Mouse (Mus musculus) hindbrain, embryonic 14.5 days (tissue): ENCODE results near the gene Prkca. TPM values are rescaled to one million over a fixed set of nuclear protein-coding genes. Genes with fewer than 3 reads are reported as not detected.

Source experiments
- ATAC-seq: fragments of 200-750 bp; cut with Nextera tagmentation; 2 replicates; pipeline ENCODE4 v1.8.0; 2017; ENCODE audit warnings: moderate number of reproducible peaks, mild to moderate bottlenecking, moderate TSS enrichment, moderate library complexity; ENCODE audit not compliant: low FRiP score
- DNase-seq: peaks from one replicate; pipeline ENCODE4 v3.0.0-alpha.2; 2015; ENCODE audit warnings: low spot score
- H3K27ac ChIP-seq: fragments of 300-500 bp; sonication (generic); 2 replicates; pipeline ENCODE4 v1.5.1; 2014; ENCODE audit warnings: mild to moderate bottlenecking, moderate library complexity
- H3K27me3 ChIP-seq: fragments of 300-500 bp; sonication (generic); 2 replicates; pipeline ENCODE4 v1.6.1; 2014; ENCODE audit warnings: mild to moderate bottlenecking, low read length, mixed read lengths; ENCODE audit not compliant: control insufficient read depth, insufficient read depth
- H3K36me3 ChIP-seq: fragments of 300-500 bp; sonication (generic); replicated peaks from 2 replicates; pipeline ENCODE4 v1.6.1; 2014; ENCODE audit not compliant: control insufficient read depth, insufficient read depth
- H3K4me1 ChIP-seq: fragments of 300-500 bp; sonication (generic); replicated peaks from 2 replicates; pipeline ENCODE4 v1.6.1; 2014; ENCODE audit warnings: antibody characterized with exemption, low read length, mixed read lengths; ENCODE audit not compliant: control insufficient read depth, insufficient read depth
- H3K4me2 ChIP-seq: fragments of 300-500 bp; sonication (generic); replicated peaks from 2 replicates; pipeline ENCODE4 v1.6.1; 2014; ENCODE audit warnings: mild to moderate bottlenecking, moderate library complexity
- H3K4me3 ChIP-seq: fragments of 300-500 bp; sonication (generic); replicated peaks from 2 replicates; pipeline ENCODE4 v1.5.1; 2014; ENCODE audit warnings: mild to moderate bottlenecking, low read length
- H3K9ac ChIP-seq: fragments of 300-500 bp; sonication (generic); 2 replicates; pipeline ENCODE4 v1.6.1; 2014
- H3K9me3 ChIP-seq: fragments of 300-500 bp; sonication (generic); 2 replicates; pipeline ENCODE4 v1.6.1; 2016; ENCODE audit warnings: low read length; ENCODE audit not compliant: control insufficient read depth
- WGBS: fragments of 180-500 bp; shearing (Covaris S2); extraction: QIAGEN DNeasy Blood & Tissue Kit; methylation state at CpG from one replicate; pipeline ENCODE4 v1.1.7; 2014; 5-methylcytosine and 5-hydroxymethylcytosine counted together
- polyA plus RNA-seq: library from polyadenylated mRNA; unstranded; fragments of >200 nt; fragmentation: Nextera tagmentation; extraction: Ambion mirVana; gene quantifications from 2 replicates; pipeline ENCODE4 v1.2.1, GENCODE M21; 2014

Gene Prkca
- polyA plus RNA-seq, 1 experiment from 2014 or later = 9.1 TPM

DNA sequence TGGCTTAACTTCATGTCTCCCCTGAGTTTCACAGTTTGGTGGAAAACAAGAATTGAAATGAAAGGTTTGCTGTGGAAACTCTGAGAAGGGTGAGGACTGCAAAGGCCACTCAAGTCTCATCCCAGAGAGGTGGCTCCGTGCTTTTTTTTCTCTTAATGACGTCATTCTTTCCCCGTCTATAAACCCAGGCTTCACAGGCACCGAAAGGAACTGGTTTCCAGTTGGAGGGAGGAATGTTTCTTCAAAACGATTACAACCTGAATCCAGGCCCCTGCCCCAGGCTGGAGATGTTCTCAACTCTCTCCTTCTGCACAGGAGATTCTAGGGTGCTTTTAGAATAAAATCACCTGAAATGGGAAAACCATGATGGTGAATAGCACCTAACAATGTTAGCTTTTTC lies 10.7 kb downstream of the Prkca start:
- no peaks in the 10 kb centered on the region for H3K27me3 ChIP-seq
- H3K9ac ChIP-seq = no peak overlapping the region
- H3K36me3 ChIP-seq = no peaks in the 10 kb centered on the region
- ATAC-seq (no peak), DNase-seq (no peak)
- no peak overlapping the region for H3K27ac ChIP-seq
- H3K4me1 ChIP-seq = 0 out of 2 replicates have a peak, but pooled peaks cover 5% of the 10 kb centered on the region
- H3K9me3 ChIP-seq = no peaks in the 10 kb centered on the region
- no peak overlapping the region for H3K4me2 ChIP-seq
- 69% methylated on average over 5 of the region's 5 CpGs for WGBS
- H3K4me3 ChIP-seq = no peak overlapping the region

DNA sequence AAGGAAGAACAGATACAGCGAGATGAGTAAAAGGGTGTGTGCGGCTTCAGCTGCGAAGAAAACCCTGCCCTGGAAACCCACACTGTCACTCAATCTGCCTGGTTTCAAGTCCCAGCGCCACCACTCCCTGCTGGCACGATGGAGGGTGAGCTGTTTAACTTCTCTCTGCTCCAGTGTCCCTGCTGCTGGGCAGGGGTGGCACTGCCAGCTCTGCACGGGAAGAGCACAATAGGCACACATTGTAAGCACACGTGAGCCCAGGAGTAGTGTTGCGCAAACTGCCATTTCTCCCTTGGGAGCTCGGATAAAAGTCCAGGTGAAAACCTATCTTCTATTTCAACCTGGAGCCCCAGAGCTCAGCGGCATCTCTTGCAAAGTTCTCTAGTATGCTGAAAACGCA lies 12.9 kb downstream of the Prkca start:
- Histone ChIP-seq H3K4me1 (0 out of 2 replicates have a peak, but pooled peaks cover 5% of the 10 kb centered on the region), H3K9ac (no peak overlapping the region), H3K27ac (no peak overlapping the region), H3K27me3 (no peaks in the 10 kb centered on the region), H3K36me3 (no peaks in the 10 kb centered on the region), H3K4me3 (no peak overlapping the region), H3K9me3 (no peaks in the 10 kb centered on the region), H3K4me2 (no peak overlapping the region)
- ATAC-seq (no peak), DNase-seq (no peak)
- 86% methylated on average over 11 of the region's 11 CpGs for WGBS

DNA sequence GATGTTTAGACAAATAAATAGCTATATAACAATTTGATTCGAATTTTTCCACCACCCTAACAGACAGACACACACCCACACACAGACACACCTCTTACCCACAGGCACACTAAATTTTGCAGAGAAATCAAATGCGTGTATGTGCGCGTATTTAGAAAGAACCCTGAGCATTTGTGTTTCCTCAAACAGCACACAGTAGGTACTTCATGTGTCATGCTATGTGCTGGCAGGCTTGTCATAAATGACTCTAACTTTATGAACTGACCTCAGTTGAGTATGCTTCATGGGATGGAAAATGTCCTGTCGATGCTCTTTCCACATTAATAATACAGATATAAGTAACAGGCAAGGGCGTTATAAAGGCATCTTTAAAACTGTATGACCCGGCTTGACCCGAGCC lies 17.8 kb downstream of the Prkca start:
- Histone ChIP-seq H3K27me3 (no peaks in the 10 kb centered on the region), H3K4me1 (no peaks in the 10 kb centered on the region), H3K4me3 (no peak overlapping the region), H3K27ac (no peak overlapping the region), H3K36me3 (no peaks in the 10 kb centered on the region), H3K9me3 (no peaks in the 10 kb centered on the region), H3K9ac (no peak overlapping the region), H3K4me2 (no peak overlapping the region)
- ATAC-seq = no peak
- 91% methylated on average over 8 of the region's 8 CpGs for WGBS
- DNase-seq = no peak

DNA sequence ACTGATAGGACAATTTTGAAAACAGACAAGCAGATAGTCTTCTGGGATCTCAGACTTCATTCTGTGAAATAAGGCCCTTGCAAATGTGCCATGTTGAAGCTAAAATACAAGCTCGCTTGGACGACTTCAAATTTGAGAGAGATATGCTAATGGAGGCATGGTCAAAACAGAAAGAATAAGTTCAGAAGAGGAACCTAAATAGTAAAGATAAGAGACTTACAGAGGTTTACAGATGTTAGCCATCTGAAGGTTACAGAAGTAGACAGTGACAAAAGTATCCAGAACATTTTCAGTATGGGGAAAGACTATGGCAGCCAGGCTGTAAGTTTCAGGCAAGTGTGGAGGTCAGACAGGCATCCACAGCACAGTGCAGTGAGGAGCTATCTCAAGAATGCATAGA lies 21.6 kb downstream of the Prkca start:
- no peaks in the 10 kb centered on the region for H3K9me3 ChIP-seq
- no peaks in the 10 kb centered on the region for H3K27me3 ChIP-seq
- no peak overlapping the region for H3K4me2 ChIP-seq
- H3K9ac ChIP-seq = no peak overlapping the region
- no peaks in the 10 kb centered on the region for H3K36me3 ChIP-seq
- no peak overlapping the region for H3K4me3 ChIP-seq
- no peak for ATAC-seq
- WGBS = 86% methylated on average over 2 of the region's 2 CpGs
- H3K27ac ChIP-seq = no peak overlapping the region
- DNase-seq = no peak
- H3K4me1 ChIP-seq = no peaks in the 10 kb centered on the region

DNA sequence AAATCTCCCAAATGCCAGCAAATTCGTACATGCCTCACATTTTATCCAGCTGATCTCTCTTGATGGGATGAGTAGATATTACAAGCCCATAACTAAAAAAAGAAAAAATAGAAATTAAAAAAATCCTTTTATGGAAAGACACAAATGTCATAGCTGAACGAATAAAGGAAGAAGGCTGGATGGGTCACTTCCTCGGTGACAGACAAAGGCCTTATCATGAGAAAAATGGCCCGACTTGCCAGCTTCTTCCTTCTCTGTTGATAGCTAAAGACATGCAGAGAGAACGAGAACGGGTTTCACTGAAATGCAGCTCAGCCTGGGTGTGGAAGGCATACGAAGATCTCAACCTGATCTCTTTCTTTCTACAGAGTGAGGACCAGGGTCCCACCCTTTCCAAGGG lies 23.2 kb downstream of the Prkca start:
- WGBS = 81% methylated on average over 7 of the region's 7 CpGs
- Histone ChIP-seq H3K27ac (no peak overlapping the region), H3K4me2 (no peak overlapping the region), H3K36me3 (no peaks in the 10 kb centered on the region), H3K9me3 (no peaks in the 10 kb centered on the region), H3K4me1 (no peaks in the 10 kb centered on the region), H3K27me3 (no peaks in the 10 kb centered on the region), H3K4me3 (no peak overlapping the region), H3K9ac (no peak overlapping the region)
- DNase-seq = no peak
- ATAC-seq = no peak

DNA sequence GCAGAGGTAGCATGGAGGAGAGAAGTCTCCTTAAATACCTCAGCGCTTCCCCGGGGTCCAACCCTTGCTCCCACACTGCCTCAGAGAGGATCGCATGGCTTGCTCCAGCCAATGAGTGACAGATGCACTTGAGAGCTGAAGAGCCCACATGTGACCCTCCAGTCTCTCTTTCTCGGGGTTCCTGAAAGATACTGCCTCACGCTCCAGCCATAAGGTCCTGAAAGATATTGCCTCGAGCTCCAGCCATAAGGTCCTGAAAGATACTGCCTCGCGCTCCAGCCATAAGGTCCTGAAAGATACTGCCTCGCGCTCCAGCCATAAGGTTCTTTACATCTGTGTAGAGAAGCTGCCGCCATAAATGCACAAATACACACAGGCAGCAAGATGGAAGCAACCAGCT lies 24.6 kb downstream of the Prkca start:
- 84% methylated on average over 11 of the region's 11 CpGs for WGBS
- H3K27me3 ChIP-seq = no peaks in the 10 kb centered on the region

DNA sequence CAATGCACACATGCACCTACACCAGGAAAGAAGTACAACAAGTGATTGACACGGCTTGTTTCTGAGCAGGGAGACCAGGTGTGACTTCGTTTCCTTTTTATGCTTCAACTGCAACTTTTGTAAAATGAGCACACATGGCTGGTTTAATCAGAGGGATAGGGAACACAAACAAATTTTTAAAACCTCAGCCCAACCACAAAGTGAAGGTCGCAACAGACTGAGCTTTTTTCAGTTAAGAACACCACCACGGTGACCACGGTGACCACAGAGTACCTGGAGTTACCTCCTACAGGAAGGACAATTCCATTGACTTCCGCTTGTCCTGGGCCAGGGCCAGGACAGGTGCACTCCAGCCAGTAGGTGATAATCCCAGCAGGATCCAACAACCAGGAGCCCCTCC lies 25.9 kb downstream of the Prkca start:
- Histone ChIP-seq H3K4me3 (no peak overlapping the region), H3K27ac (no peak overlapping the region), H3K9me3 (no peaks in the 10 kb centered on the region), H3K9ac (no peak overlapping the region), H3K36me3 (no peaks in the 10 kb centered on the region), H3K4me2 (no peak overlapping the region), H3K27me3 (no peaks in the 10 kb centered on the region), H3K4me1 (no peaks in the 10 kb centered on the region)
- ATAC-seq (no peak), DNase-seq (no peak)
- 77% methylated on average over 6 of the region's 6 CpGs for WGBS

More for the DNA sequence above, 24.6 kb downstream of the Prkca start:
- no peak overlapping the region for H3K9ac ChIP-seq
- no peak overlapping the region for H3K4me3 ChIP-seq
- H3K4me1 ChIP-seq = no peaks in the 10 kb centered on the region
- DNase-seq (no peak), ATAC-seq (no peak)
- no peaks in the 10 kb centered on the region for H3K36me3 ChIP-seq
- no peaks in the 10 kb centered on the region for H3K9me3 ChIP-seq
- H3K27ac ChIP-seq = no peak overlapping the region
- H3K4me2 ChIP-seq = no peak overlapping the region

DNA sequence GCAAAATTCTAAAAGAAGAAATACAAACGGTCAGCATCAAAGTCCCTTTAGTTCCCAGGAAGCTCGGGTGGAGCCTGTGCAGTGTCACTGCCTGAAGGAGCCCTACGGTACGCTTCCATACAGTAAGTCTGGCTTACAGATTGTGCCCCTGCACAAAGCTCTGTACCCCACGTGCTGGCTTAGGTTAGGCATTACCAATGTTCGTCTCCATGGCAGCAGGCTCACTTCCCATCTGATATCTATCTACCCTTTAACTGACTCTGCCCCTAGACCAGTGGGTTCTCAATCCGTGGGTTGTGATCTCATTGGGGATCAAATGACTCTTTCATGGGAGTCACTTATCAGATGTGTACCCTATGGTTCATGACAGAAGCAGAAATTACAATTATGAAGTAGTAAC lies 28.0 kb downstream of the Prkca start:
- no peaks in the 10 kb centered on the region for H3K9me3 ChIP-seq
- H3K4me3 ChIP-seq = no peak overlapping the region
- no peak for DNase-seq
- no peak overlapping the region for H3K9ac ChIP-seq
- H3K36me3 ChIP-seq = no peaks in the 10 kb centered on the region
- WGBS = 88% methylated on average over 7 of the region's 7 CpGs
- H3K4me2 ChIP-seq = no peak overlapping the region
- no peaks in the 10 kb centered on the region for H3K4me1 ChIP-seq
- no peaks in the 10 kb centered on the region for H3K27me3 ChIP-seq
- H3K27ac ChIP-seq = no peak overlapping the region
- no peak for ATAC-seq

DNA sequence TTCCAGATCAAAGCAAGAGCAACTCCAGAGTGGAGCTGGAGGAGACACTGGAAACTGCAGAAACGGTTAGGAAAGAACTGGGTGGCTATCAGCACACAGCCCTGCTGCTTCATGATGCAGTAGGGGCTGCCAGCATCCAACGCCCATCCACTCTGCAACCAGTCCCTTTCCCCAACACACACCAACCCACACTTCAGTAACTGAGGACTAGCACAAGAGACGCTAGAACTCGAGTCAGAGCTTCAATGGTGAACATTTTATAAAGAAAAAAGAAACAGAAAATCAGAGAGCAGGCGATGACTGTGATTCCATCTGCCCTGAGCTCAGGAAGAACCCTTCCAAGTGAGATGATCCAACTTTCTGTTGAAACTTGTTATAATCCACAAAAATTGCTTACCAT lies 31.2 kb downstream of the Prkca start:
- Histone ChIP-seq H3K36me3 (no peaks in the 10 kb centered on the region), H3K4me1 (no peaks in the 10 kb centered on the region), H3K4me2 (no peak overlapping the region), H3K27me3 (no peaks in the 10 kb centered on the region), H3K9ac (no peak overlapping the region), H3K9me3 (no peaks in the 10 kb centered on the region), H3K4me3 (no peak overlapping the region), H3K27ac (no peak overlapping the region)
- ATAC-seq (no peak), DNase-seq (no peak)
- 84% methylated on average over 5 of the region's 5 CpGs for WGBS

DNA sequence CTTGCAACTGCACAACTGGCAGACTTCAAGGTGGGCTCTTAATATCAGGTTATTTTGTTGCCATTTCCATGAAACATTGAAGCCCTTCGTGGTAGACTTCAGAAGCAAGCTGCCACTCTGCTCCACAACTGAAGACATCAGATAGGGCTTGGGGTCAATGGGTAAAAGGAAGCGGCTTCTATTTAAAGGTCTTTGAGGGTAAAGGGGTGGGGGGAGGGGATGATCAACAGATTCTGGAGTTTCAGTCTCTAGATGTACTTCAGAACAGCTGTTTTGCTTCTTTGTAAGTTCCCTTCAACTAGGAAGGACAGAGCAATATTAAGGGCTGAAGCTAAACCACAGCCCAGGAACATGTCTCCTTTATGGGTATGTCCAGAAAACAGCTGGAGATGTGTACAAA lies 31.8 kb downstream of the Prkca start:
- no peak overlapping the region for H3K4me2 ChIP-seq
- 0 out of 2 replicates have a peak, but pooled peaks cover under 1% of the 10 kb centered on the region for H3K4me1 ChIP-seq
- no peak overlapping the region for H3K9ac ChIP-seq
- no peaks in the 10 kb centered on the region for H3K36me3 ChIP-seq
- WGBS = 83% methylated on average over 2 of the region's 2 CpGs
- H3K27ac ChIP-seq = no peak overlapping the region
- ATAC-seq (no peak), DNase-seq (no peak)
- H3K27me3 ChIP-seq = no peaks in the 10 kb centered on the region
- H3K4me3 ChIP-seq = no peak overlapping the region
- no peaks in the 10 kb centered on the region for H3K9me3 ChIP-seq
